14 mouse cellular contexts compared by ENCODE assay signal in genomic region chr19:41517006-41517405, GRCm38 (mm10).
"Had no signal": no experiment of that assay in that cellular context is flagged by ENCODE, and none has a peak within 500 bp of the region (broad histone marks: within the 10 kb centered on the region; RNA-seq: fewer than 3 reads in every experiment).

No protein-coding gene starts in this region.

- H3K4me3 ChIP-seq: liver, embryonic 13.5 days; liver, embryonic 15.5 days; midbrain, embryonic 12.5 days; midbrain, embryonic 15.5 days; neural tube, embryonic 12.5 days; stomach, embryonic 15.5 days had no signal

- DNase-seq: liver, embryonic 13.5 days; lung, adult 18-20 months; lung, embryonic 14.5 days; lung, postnatal 10 days; lung, postnatal 4 days; right cerebral cortex, postnatal 14 days; thymus, adult 2 months; thymus, postnatal 36 days had no signal

- H3K27ac ChIP-seq: liver, embryonic 13.5 days; liver, embryonic 15.5 days; midbrain, embryonic 12.5 days; midbrain, embryonic 15.5 days; neural tube, embryonic 12.5 days; stomach, embryonic 15.5 days; stomach, postnatal 0 days had no signal

- ATAC-seq: midbrain, embryonic 15.5 days had no signal

- H3K9me3 ChIP-seq: liver, embryonic 13.5 days; liver, embryonic 15.5 days; midbrain, embryonic 12.5 days; midbrain, embryonic 15.5 days; neural tube, embryonic 12.5 days; stomach, embryonic 15.5 days had no signal

- H3K36me3 ChIP-seq: liver, embryonic 13.5 days; liver, embryonic 15.5 days; midbrain, embryonic 12.5 days; midbrain, embryonic 15.5 days; neural tube, embryonic 12.5 days; stomach, embryonic 15.5 days had no signal

- H3K27me3 ChIP-seq: liver, embryonic 13.5 days; liver, embryonic 15.5 days; midbrain, embryonic 12.5 days; midbrain, embryonic 15.5 days; neural tube, embryonic 12.5 days; stomach, embryonic 15.5 days had no signal

- H3K4me2 ChIP-seq: liver, embryonic 13.5 days; liver, embryonic 15.5 days; lung, embryonic 14.5 days; midbrain, embryonic 12.5 days; midbrain, embryonic 15.5 days; neural tube, embryonic 12.5 days; stomach, embryonic 15.5 days had no signal

- H3K9ac ChIP-seq: liver, embryonic 13.5 days; liver, embryonic 15.5 days; lung, embryonic 14.5 days; midbrain, embryonic 12.5 days; midbrain, embryonic 15.5 days; neural tube, embryonic 12.5 days; stomach, embryonic 15.5 days had no signal
